Mouse (Mus musculus): ENCODE measurements around the gene Supt16.
A peak's percentile ranks its signal among the peaks of the same experiment; 100 is the strongest.

Gene Supt16

DNA sequence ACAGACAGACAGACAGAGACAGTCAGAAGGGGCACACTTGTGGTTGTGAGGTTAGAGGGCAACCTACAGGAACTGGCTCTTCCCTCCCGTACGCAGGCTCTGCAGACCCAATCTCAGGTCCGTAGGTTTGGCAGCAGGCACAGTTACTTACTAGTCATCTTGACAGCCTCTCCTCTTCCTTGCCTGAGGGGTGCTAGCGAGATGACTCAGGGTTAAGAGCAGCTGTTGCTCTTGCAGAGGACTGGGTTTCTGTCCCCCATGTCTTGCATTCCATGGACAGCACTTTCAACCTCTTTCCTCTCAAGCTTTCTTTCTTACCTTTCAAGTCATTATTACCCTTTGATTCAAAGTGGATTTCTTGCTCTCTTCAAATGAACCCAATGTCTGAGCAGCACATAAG, 53.1 kb downstream of the Supt16 start:
- no peak for DNase-seq (ENCODE audit: low spot score)

- no peak for DNase-seq (ENCODE audit: low spot score)
Measured at GRCm38 (mm10) chr14:52141445-52142127, 55.6 kb downstream of the Supt16 start.

GRCm38 (mm10) chr14:52140577-52141444, 56.4 kb downstream of the Supt16 start:
- DNase-seq (ENCODE audit: low spot score) = no peak

- DNase-seq (ENCODE audit: low spot score) = no peak
Measured at GRCm38 (mm10) chr14:52133584-52133983, 63.6 kb downstream of the Supt16 start.

DNA sequence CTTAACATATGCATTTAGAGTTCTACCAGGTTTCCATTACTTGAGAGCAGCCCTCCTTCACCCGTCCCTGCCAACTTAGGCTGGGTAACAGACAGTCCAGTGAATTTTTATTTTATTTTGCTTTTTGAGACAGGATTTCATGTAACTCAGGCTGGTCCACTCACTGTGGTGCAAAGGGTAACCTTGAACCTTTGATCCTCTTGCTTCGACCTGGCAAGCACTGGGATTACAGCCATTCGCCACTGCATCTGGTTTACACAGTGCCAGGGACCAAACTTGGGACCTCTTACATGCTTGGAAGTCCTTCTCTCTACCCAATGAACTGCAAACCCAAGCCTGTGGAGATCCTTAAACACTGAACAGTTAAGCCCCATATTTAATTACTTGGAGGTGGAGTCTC, 72.6 kb downstream of the Supt16 start:
- no peak for DNase-seq (ENCODE audit: low spot score)

- DNase-seq (ENCODE audit: low spot score) = peak; percentile 37
Measured at GRCm38 (mm10) chr14:52123918-52124317, 73.3 kb downstream of the Supt16 start.

DNA sequence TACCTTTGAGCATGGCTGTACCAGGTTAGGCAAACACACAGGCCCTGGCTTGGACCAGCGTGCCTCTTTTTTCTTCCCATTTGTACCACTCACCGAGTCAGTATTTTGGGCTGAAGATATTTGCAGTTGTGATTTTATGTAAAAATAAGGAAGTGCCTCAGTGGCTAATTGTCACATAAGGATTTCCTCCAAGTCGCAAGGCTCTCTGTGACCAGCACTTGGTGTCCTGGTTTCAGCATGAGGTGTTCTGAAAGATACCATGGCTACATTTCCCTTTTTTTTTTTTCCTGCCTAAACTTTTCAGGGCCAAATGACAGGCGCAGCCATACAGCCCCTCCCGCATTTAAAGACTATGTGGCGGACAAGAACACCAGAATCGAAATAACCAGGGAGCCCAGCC, 77.0 kb downstream of the Supt16 start:
- no peak for DNase-seq (ENCODE audit: low spot score)

DNA sequence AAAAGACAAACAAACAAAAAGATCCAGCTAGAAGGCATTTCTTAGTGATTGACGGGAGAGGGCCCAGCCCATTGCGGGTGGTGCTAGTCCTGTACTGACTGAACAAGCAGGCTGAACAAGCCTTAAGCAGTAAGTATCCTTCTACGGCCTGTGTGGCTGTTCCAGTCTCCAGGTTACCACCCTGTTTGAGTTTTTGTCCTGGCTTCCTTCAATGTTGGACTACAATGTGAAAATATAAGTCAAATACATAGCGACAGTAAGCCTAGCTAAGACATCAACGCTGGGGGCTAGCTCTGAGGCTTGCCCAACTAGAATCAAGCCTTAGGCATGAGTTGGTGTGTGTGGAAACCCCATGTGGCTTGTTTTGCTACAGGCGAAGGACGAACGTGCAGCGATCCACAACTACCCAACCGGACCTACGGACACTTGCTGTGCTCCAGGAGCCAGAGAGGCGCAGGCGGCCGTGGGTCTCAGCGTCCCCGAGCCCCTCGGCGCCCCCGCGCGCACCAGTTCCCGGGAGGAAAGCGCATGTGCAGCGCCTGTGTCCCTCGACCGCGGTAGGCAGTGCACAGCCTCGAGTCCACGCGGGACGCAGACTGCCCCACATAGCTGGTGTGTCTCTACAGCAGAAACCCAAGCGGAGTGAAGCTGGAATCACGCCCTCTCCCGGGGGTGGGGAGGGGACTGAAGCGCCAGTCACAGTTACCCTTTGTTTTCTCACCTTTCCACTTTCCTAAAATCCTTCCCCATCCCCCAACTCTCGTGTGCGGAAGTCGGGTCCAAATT, 78.2 kb downstream of the Supt16 start:
- DNase-seq (ENCODE audit: low spot score) = peak; percentile 33

DNA sequence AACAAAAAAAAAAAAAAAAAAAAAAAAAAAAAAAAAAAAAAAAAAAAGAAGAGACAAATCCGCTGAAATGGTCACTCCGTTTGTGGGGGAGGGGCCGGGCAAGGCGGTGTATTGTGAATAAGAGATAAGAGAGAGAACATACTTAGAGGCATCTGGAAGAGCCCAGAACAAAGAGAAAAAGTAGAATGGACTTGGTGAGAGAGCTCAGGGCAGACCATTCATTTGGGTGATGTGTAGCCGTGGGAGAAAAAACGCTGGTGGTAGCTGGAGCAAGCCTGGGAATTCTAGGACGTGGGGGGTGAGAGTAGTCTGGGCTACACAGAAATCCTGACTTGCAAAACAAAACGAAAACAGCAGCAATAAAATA, 78.8 kb downstream of the Supt16 start:
- no peak for DNase-seq (ENCODE audit: low spot score)

DNA sequence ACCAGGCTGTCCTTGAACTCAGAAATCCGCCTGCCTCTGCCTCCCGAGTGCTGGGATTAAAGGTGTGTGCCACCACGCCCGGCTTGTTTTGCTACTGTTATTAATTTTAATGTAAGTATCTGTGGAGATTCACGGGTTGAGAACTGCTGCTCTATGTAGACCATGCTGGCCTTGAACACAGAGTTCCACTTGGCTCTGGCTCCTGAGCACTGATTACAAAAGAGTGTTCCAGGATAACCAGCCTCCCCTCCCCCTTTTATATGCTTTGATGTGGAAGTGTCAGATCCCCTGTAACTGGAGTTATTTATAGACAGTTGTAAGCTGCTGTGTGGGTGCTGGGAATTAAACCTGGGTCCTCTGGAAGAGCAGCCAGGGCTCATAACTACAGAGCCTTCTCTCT, 80.0 kb downstream of the Supt16 start:
- no peak for DNase-seq (ENCODE audit: low spot score)

- no peak for DNase-seq (ENCODE audit: low spot score)
Measured at GRCm38 (mm10) chr14:52114101-52114500, 83.1 kb downstream of the Supt16 start.
